Mouse (Mus musculus) kidney, postnatal 4 days (tissue): ENCODE data around the gene Olfr859.
"Not testable (repeated sequence)": the region's sequence is repeated elsewhere in the genome, so short reads cannot be mapped to it uniquely, and the experiment has no call there.

Experiments
- DNase-seq, 2 experiments: peaks; one replicate each; pipeline ENCODE4 v3.0.0; 2021; ENCODE audit warnings: mixed read lengths in 2 of 2

Gene Olfr859

GRCm38 (mm10) chr9:19804606-19805005, at the start of gene Olfr859:
Gene Olfr859, plus strand, starts transcription at chr9:19804906.
- not testable (repeated sequence) for DNase-seq

- no peak for DNase-seq
Measured at GRCm38 (mm10) chr9:19769136-19769535, 35.6 kb upstream of the Olfr859 start.

GRCm38 (mm10) chr9:19769701-19770100, 35.0 kb upstream of the Olfr859 start:
- no peak for DNase-seq

GRCm38 (mm10) chr9:19779983-19780382, 24.7 kb upstream of the Olfr859 start, which contains the start of gene Olfr58:
Gene Olfr58, plus strand, starts transcription at chr9:19780283.
- DNase-seq = no peak

GRCm38 (mm10) chr9:19803000-19803399, 1.7 kb upstream of the Olfr859 start:
- DNase-seq = no peak

DNA sequence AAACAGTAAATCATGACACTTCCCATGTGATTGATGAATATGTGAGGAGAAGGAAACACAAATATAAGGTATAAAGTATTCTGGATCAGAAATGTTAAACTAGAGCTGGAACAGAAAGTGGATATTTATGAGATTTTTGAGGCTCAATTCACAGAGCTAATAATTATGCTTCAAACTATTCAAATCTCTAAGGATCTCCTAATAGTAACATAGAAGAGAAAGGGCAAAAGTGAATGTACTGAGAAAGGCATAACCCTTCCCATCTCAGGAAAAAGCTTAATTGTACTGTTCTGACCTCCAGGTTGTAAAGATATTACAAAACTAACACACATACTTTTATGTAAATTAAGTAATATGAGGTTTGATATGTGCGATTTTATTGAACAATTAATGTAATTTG, 44.9 kb downstream of the Olfr859 start, which contains the start of gene Olfr860:
TSS of gene Olfr860 (minus strand) at position 101 of the 400 bp plus-strand sequence.
- DNase-seq = no peak
